Mouse (Mus musculus) stomach, postnatal 0 days (tissue): ENCODE measurements around the gene Pck1.

Experiments used
- CTCF ChIP-seq: IDR thresholded peaks from 2 replicates; pipeline ENCODE4 v1.5.1; 2016; ENCODE audit warnings: antibody characterized with exemption, low read depth, mild to moderate bottlenecking, moderate library complexity
- EP300 ChIP-seq: optimal IDR thresholded peaks from 2 replicates; pipeline ENCODE3; 2016; ENCODE audit warnings: antibody characterized with exemption

GRCm38 (mm10) chr2:173155907-173156306 is 3.1 kb downstream of the Pck1 start:
- no peak for TF ChIP-seq CTCF
- TF ChIP-seq EP300: no peak
